Mouse (Mus musculus) central nervous system, embryonic 14 days (tissue): Measurements from ENCODE around the gene Nlrp6. TPM values are rescaled to one million over a fixed set of nuclear protein-coding genes. Genes with fewer than 3 reads are reported as not detected.

Experiments used
- polyA plus RNA-seq: library from polyadenylated mRNA; depleted of rRNA; stranded (reverse); fragments of >200 nt; gene quantifications from 2 replicates; pipeline ENCODE4 v1.2.3, GENCODE M21; 2012; rRNA removed

The Nlrp6 gene
- polyA plus RNA-seq: 0.13 and 0.16 TPM in 2 replicates

DNA sequence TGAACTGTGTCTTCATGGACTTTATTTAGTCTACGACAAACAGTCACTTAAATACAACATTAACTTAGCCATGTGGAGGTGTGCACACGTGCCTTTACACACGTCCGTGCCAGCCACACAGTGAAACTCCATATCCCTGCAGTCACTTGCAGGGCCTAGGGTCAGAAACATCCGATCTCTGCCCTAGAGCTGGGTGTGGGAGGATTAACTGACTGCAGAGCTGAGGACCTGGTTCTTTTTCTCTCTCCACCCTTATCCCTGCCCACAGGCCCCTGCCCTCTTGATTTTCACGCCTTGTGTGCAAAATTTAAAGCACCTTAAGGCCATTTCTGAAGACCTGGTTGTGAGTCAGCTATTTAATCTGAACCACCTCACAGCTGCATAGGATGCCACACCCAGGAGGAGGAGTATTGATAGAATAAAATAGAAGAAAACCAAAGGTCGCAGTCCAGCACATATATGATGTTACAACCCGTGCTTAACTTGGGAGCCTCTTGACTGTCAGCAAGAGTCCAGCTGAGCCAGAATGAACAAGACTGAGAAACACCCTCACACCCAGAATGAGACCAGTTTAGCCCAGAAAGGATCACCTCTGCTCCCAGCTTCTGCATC lies at the start of gene Nlrp6:
Gene Nlrp6 (plus strand): TSS at position 485 of the 612 bp plus-strand sequence.

GRCm38 (mm10) chr7:140881696-140882468 lies 38.8 kb upstream of the Nlrp6 start, which contains the start of the genes Psmd13 and Sirt3:
TSS of gene Psmd13 (plus strand) at chr7:140881968.
TSS of gene Sirt3 (minus strand) at chr7:140882309.

DNA sequence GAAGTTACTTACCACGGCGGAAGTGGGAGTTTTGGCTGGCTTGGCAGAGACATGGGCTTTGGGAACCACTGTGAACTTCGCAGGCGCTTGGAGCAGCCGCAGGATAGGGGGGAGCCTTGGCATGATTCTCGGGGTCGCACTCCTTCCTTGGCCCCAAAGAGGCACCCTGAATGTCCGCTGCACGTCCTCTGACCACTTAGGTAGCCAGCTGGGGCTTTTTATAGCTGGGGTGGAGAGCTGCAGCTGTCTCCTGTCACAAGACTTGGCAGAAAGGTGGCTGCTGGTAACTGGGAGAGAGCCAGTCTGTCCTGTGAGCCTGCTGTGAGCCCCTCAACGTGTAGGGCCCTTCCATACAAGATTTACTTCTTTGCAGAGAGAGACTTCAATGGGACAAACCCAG lies 20.5 kb upstream of the Nlrp6 start, which contains the start of gene Cox8b:
Gene Cox8b (minus strand): TSS at position 227 of the 400 bp plus-strand sequence.

GRCm38 (mm10) chr7:140941222-140942051 lies 20.7 kb downstream of the Nlrp6 start, which contains the start of gene Pgghg:
TSS of gene Pgghg (plus strand) at chr7:140941391.

GRCm38 (mm10) chr7:140949824-140950530 lies 29.3 kb downstream of the Nlrp6 start, which contains the start of gene Ifitm5:
TSS of gene Ifitm5 (minus strand) at chr7:140950291.

DNA sequence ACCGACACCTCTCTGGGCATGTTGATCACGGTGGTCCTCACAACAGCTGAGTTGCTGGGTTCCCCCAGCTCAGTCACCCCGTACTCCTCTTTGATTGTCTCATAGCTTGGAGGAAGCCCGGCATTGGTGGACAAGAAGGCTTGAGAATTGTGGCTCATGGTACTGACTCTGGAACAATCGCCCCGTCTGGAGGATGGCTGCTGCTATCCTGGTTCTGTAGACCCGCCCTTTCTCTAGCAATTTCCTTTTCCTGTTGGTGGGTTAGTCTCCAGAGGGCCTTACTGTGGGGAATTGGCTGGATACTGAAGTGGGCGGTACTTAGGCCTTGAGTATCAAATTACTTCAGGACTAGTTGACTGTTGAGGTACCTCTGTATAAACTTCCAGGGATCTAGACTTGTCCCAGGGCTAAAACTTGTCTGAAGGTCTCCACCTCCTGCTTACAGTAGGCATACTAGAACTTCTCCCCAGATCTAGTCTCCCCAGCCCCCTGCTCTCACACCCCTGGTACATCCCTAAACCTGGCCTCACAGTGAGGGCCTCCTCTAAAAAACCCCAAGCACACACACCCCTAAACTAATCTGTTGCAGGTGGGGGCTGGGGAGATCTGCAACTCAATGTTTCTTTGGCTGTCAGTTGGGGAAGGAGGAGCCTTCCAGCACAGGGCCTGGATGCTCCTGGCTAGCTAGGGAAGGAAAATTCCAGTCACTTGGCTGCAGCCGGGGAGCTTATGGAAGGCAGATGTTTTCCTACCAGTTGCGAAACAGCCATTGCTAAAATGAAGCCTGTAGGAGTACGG lies 35.3 kb downstream of the Nlrp6 start, which contains the start of the genes Gm45717 and Ifitm2:
Gene Gm45717 (minus strand): TSS at position 180 of the 798 bp plus-strand sequence.
Gene Ifitm2 (minus strand): TSS at position 230 of the 798 bp plus-strand sequence.

DNA sequence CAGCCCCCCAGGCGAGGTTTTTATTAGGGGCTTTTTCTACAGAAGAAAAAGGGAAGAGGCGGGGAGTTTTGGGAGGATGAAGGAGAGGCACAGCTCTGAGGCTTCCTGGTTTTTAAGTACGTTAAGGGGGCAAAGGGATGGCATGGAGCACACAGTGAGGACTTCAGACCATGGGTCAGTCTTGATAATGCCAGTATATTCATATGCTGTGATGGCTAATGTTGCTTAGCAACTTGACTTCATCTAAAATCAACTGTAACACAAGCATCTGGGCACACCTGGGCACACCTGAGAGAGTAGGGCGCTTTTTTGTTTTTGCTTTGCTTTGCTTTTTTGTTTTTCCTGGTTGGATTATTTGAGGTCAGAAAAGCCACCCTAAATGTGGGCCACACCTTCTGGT lies 46.2 kb downstream of the Nlrp6 start, which contains the start of gene Ifitm1:
Gene Ifitm1 (plus strand): TSS at position 301 of the 400 bp plus-strand sequence.

Other genes with a start within 250 kb of the Nlrp6 start
- gene Olfr45, start 239.0 kb upstream of the Nlrp6 start, polyA plus RNA-seq: not detected in 2 replicates
- gene Olfr541, start 223.6 kb upstream of the Nlrp6 start, polyA plus RNA-seq: not detected in 2 replicates
- not detected in 2 replicates for gene Cyp2e1, start 157.2 kb upstream of the Nlrp6 start, polyA plus RNA-seq
- 0.21 and 0.36 TPM in 2 replicates for gene Syce1, start 133.1 kb upstream of the Nlrp6 start, polyA plus RNA-seq
- gene Zfp941, start 98.7 kb upstream of the Nlrp6 start, polyA plus RNA-seq: 9.1 and 11.1 TPM in 2 replicates
- gene Urah, start 85.9 kb upstream of the Nlrp6 start, polyA plus RNA-seq: 0.07 and 0.84 TPM in 2 replicates
- gene Scgb1c1, start 75.4 kb upstream of the Nlrp6 start, polyA plus RNA-seq: not detected in 2 replicates
- gene Odf3, start 73.1 kb upstream of the Nlrp6 start, polyA plus RNA-seq: 0.05 TPM in 2 replicates
- 0.13 and 0.15 TPM in 2 replicates for gene Gm45785, start 64.6 kb upstream of the Nlrp6 start, polyA plus RNA-seq
- 88.7 and 90.0 TPM in 2 replicates for gene Ric8a, start 63.9 kb upstream of the Nlrp6 start, polyA plus RNA-seq
- gene Bet1l, start 63.3 kb upstream of the Nlrp6 start, polyA plus RNA-seq: 29.4 and 35.4 TPM in 2 replicates
- 150 and 161 TPM in 2 replicates for gene Psmd13, start 38.9 kb upstream of the Nlrp6 start, polyA plus RNA-seq
- gene Sirt3, start 38.6 kb upstream of the Nlrp6 start, polyA plus RNA-seq: 38.9 and 39.2 TPM in 2 replicates
- 2.2 TPM in 1 of 2 replicates, not detected in the other for gene Cox8b, start 20.5 kb upstream of the Nlrp6 start, polyA plus RNA-seq
- gene Pgghg, start 20.5 kb downstream of the Nlrp6 start, polyA plus RNA-seq: 15.1 and 20.9 TPM in 2 replicates
- 4.6 and 9.5 TPM in 2 replicates for gene Ifitm5, start 29.4 kb downstream of the Nlrp6 start, polyA plus RNA-seq
- gene Gm45717, start 35.0 kb downstream of the Nlrp6 start, polyA plus RNA-seq: not detected in 2 replicates
- gene Ifitm2, start 35.1 kb downstream of the Nlrp6 start, polyA plus RNA-seq: 179 and 335 TPM in 2 replicates
- gene Ifitm1, start 46.3 kb downstream of the Nlrp6 start, polyA plus RNA-seq: 32.8 and 55.0 TPM in 2 replicates
- gene Ifitm3, start 89.9 kb downstream of the Nlrp6 start, polyA plus RNA-seq: 31.0 and 57.6 TPM in 2 replicates
- 0.86 and 1.2 TPM in 2 replicates for gene Ifitm6, start 97.0 kb downstream of the Nlrp6 start, polyA plus RNA-seq
- not detected in 2 replicates for gene Gm17387, start 108.2 kb downstream of the Nlrp6 start, polyA plus RNA-seq
- gene B4galnt4, start 140.2 kb downstream of the Nlrp6 start, polyA plus RNA-seq: 154 and 158 TPM in 2 replicates
- 0.28 and 4.0 TPM in 2 replicates for gene Pkp3, start 157.3 kb downstream of the Nlrp6 start, polyA plus RNA-seq
- 1.4 and 2.1 TPM in 2 replicates for gene Sigirr, start 179.7 kb downstream of the Nlrp6 start, polyA plus RNA-seq
- 0.33 and 1.8 TPM in 2 replicates for gene Ano9, start 196.9 kb downstream of the Nlrp6 start, polyA plus RNA-seq
- 49.2 and 50.0 TPM in 2 replicates for gene Ptdss2, start 201.5 kb downstream of the Nlrp6 start, polyA plus RNA-seq